Mouse (Mus musculus): ENCODE data around the gene Tnfaip3. TPM values are rescaled to one million over a fixed set of nuclear protein-coding genes. Genes with fewer than 3 reads are reported as not detected.

Tnfaip3 gene
- total RNA-seq (2023): 493 and 512 TPM in 2 replicates

GRCm38 (mm10) chr10:19015257-19015862, at the start of gene Tnfaip3:
TSS of gene Tnfaip3 (minus strand) at chr10:19015657.

Other genes with a start within 250 kb of the Tnfaip3 start
- not detected in 2 replicates for gene Gm4922, start 228.9 kb downstream of the Tnfaip3 start, total RNA-seq (2023)
- 41.4 and 49.3 TPM in 2 replicates for gene Perp, start 170.6 kb downstream of the Tnfaip3 start, total RNA-seq (2023)

Measured in neutrophil, adult 65 days (primary cell).